Mouse (Mus musculus) cerebellum, postnatal 4 days (tissue): ENCODE data around the gene Bglap2.
"Not testable (repeated sequence)": the region's sequence is repeated elsewhere in the genome, so short reads cannot be mapped to it uniquely, and the experiment has no call there.

Experiments used
- DNase-seq, 2 experiments: peaks; one replicate each; pipeline ENCODE4 v3.0.0; 2022; ENCODE audit warnings: low spot score in 2 of 2, mixed read lengths in 1 of 2

Bglap2 gene

DNA sequence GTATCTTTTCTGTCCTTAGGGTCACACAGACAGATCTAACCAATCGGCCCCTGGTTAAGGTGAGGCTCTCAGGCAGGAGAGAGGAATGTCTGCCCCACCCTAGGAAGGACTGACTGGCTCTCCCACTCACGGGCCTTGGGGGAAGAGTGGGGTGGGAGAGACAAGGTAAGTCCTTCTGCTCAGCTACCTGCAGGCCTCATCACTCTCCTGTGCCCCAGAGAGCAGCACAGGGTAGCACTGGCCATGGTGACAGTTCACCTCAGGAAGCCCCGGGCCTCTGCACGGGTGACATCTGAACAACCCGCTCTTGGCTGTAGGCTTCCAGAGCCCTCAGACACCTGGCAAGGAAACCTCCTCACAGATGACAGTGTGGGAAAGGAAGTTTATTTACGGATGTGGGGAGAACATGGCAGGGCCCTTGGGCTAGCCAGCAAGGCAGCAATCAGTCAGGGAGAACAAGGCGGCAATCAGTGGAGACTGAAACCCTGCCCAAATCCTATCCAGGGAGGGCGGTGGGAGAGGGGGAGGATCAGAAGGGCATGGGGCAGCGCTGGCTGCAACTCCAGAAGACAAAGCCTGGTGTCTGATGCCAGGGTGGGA lies 15.4 kb upstream of the Bglap2 start:
- no peak for DNase-seq

DNA sequence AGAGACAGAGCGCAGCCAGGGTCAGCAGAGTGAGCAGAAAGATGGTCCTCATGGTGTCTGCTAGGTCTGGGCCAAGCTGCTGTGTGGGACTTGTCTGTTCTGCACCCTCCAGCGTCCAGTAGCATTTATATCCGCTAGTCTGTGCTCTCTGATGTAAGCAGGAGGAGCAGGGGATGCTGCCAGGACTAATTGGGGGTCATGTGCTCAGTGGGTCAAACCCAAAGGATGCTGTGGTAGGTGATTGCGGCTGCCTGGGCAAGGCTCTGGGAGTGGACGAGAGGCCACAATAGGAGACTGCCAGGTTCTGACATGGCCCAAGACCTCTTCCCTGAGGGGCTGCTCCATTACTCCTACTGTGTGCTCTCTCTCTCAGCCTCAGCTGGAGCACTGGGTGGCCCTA lies 5.9 kb upstream of the Bglap2 start, which contains the start of gene Bglap:
Gene Bglap, minus strand, starts transcription at position 101 of the 400 bp plus-strand sequence.
- DNase-seq: no peak

DNA sequence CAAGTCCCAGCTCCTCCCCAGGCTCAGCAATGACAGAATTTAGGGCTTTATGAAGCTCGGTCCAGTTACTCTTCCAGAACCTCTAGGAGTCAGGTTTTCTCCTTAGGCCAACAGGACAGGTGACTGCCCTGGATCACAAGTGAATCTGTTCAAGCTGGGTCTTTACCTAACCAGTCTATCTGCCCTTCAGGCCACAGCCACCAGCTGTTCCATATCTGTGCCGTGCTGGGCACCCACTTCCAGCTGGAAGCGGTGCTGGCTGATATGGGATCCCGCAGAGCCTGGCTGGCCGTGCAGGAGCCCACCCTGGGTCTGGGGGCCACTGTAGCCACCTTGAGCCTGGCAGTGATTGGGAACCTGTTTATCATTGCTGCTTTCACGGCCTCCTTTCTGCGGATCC lies 3.9 kb upstream of the Bglap2 start:
- not testable (repeated sequence) for DNase-seq

DNA sequence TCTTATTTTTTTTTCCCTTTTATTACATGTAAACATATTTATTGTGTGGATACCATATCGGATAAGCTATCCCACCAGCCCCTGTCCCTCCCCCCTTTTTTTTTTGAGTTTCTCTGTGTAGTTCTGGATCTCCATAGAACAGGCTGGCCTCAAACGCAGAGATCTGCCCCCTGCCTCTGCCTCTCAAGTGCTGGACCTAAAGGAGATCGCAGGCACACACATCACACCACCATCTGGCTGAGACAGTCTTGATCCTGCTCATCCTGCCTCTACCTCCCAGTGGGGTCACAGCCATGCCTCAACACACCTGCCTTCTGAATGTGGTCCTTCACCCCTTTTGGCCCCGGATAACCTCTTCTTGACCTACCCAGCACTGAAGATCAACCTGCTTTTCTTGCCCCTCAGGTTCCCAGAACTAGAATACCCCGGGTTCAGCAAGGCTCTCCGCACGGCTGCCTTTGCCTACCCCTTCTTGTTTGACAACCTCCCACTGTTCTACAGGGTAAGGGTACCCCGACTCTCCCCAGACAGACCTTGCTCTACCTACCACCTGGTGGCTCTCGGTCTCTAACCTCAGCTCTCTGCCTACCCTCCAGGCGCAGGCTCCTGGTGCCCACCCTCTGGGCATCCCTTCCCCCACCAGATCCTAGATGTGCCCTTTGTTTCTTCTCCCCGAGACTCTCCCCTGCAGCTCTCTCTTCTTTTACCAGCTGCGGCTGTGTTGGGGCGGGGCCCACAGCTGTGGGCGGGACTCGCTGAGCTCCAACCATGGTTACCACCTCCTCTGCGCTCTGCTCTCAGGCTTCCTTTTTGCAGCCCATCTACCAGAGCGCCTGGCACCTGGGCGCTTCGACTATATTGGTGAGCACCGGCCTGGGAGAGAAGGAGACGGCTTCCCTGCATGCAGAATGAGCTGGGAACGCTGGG lies 3.2 kb upstream of the Bglap2 start:
- not testable (repeated sequence) for DNase-seq

DNA sequence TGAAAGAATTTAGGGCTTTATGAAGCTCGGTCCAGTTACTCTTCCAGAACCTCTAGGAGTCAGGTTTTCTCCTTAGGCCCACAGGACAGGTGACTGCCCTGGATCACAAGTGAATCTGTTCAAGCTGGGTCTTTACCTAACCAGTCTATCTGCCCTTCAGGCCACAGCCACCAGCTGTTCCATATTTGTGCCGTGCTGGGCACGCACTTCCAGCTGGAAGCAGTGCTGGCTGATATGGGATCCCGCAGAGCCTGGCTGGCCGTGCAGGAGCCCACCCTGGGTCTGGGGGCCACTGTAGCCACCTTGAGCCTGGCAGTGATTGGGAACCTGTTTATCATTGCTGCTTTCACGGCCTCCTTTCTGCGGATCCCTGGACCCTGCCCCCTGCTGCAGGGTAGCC lies 1.9 kb downstream of the Bglap2 start:
- not testable (repeated sequence) for DNase-seq

DNA sequence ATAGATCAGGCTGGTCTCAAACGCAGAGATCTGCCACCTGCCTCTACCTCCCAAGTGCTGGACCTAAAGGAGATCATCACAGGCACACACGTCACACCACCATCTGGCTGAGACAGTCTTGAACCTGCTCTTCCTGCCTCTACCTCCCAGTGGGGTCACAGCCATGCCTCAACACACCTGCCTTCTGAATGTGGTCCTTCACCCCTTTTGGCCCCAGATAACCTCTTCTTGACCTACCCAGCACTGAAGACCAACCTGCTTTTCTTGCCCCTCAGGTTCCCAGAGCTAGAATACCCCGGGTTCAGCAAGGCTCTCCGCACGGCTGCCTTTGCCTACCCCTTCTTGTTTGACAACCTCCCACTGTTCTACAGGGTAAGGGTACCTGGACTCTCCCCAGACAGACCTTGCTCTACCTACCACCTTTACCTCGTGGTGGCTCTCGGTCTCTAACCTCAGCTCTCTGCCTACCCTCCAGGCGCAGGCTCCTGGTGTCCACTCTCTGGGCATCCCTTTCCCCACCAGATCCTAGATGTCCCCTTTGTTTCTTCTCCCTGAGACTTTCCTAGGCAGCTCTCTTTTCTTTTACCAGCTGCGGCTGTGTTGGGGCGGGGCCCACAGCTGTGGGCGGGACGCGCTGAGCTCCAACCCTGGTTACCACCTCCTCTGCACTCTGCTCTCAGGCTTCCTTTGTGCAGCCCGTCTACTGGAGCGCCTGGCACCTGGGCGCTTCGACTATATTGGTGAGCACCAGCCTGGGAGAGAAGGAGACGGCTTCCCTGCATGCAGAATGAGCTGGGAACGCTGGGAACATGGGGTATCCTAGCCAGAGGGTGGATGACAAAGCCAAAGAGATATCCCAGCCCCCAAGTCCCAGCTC lies 2.5 kb downstream of the Bglap2 start:
- DNase-seq: not testable (repeated sequence)

DNA sequence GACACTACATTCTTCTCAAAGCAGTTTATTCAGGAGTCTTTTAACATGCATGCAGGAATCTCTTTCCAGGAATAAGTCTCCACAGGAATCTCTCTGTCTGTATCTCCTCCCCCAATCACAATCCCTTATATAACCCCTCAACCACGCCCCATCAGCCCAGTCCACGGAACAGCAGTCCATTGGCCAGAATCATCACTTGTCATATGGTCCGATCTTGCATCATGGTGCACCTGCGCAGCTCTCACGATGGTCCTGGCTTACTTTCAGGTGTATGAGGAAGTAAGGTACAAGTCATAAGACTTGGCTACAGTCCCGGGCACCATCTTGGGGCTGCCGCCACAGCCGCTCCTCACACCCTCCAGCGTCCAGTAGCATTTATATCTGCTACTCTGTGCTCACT lies 5.9 kb downstream of the Bglap2 start, which contains the start of gene Bglap3:
Gene Bglap3, minus strand, starts transcription at position 101 of the 400 bp plus-strand sequence.
- not testable (repeated sequence) for DNase-seq

DNA sequence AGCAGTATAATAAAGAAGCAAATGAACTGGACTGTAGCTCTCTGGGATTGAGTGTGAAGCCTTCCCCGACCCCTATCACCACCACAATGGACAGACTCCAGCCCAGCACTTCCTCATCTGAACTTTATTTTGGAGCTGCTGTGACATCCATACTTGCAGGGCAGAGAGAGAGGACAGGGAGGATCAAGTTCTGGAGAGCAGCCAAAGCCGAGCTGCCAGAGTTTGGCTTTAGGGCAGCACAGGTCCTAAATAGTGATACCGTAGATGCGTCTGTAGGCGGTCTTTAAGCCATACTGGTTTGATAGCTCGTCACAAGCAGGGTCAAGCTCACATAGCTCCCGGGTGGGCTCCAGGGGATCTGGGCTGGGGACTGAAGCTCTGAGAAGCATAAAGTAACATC lies 10.0 kb downstream of the Bglap2 start:
- not testable (repeated sequence) for DNase-seq

DNA sequence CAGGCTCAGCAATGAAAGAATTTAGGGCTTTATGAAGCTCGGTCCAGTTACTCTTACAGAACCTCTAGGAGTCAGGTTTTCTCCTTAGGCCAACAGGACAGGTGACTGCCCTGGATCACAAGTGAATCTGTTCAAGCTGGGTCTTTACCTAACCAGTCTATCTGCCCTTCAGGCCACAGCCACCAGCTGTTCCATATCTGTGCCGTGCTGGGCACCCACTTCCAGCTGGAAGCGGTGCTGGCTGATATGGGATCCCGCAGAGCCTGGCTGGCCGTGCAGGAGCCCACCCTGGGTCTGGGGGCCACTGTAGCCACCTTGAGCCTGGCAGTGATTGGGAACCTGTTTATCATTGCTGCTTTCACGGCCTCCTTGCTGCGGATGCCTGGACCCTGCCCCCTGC lies 11.0 kb downstream of the Bglap2 start:
- DNase-seq: not testable (repeated sequence)

DNA sequence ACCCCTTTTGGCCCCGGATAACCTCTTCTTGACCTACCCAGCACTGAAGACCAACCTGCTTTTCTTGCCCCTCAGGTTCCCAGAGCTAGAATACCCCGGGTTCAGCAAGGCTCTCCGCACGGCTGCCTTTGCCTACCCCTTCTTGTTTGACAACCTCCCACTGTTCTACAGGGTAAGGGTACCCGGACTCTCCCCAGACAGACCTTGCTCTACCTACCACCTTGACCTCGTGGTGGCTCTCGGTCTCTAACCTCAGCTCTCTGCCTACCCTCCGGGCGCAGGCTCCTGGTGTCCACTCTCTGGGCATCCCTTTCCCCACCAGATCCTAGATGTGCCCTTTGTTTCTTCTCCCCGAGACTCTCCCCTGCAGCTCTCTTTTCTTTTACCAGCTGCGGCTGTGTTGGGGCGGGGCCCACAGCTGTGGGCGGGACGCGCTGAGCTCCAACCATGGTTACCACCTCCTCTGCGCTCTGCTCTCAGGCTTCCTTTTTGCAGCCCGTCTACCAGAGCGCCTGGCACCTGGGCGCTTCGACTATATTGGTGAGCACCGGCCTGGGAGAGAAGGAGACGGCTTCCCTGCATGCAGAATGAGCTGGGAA lies 11.6 kb downstream of the Bglap2 start:
- not testable (repeated sequence) for DNase-seq

DNA sequence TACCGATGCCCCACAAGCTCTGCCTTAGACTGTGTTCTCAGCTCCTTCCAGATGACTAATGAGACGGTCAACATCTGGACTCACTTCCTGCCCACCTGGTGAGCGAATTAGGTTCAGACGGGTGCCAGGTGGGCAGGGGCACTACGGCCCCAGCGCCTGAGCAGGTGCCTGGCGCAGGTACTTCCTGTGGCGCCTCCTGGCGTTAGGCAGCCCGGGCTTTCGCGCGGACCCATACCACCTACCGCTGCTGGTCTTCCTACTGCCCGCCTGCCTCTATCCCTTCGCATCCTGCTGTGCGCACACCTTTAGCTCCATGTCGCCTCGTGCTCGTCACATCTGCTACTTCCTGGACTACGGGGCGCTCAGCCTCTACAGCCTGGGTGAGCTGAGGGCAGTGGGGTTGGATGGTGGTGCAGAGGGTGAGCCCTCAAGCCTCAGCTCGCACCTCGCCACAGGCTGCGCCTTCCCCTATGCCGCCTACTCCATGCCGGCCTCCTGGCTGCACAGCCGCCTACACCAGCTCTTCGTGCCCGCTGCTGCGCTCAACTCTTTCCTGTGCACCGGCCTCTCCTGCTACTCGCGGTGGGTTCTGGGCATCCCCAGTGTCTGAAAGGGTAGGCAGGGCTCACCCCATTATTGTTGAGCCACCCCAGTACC lies 12.7 kb downstream of the Bglap2 start:
- no peak for DNase-seq

DNA sequence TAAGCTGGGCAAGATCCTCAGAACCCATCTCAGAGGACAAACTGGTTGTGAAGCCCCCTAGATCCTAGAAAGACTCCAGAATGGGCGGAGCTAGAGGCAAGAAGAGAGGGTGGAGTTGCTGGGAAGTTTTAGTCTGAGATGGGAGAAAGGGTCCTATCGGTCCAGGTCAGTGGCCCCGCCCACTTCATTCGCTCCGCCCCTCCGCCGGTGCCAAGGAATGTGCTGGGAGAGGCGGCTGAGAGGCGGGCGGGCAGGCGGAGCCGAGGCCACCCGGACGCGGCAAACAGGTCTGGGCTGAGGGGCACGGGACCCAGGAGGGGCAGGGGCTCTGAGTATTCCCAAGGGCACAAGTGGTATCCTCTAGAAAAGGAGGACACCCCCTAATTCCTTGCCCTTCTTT lies 14.2 kb downstream of the Bglap2 start, which contains the start of gene Paqr6:
Gene Paqr6, plus strand, starts transcription at position 248 of the 400 bp plus-strand sequence.
- DNase-seq: peak in 1 of 2 experiments; percentile 50

DNA sequence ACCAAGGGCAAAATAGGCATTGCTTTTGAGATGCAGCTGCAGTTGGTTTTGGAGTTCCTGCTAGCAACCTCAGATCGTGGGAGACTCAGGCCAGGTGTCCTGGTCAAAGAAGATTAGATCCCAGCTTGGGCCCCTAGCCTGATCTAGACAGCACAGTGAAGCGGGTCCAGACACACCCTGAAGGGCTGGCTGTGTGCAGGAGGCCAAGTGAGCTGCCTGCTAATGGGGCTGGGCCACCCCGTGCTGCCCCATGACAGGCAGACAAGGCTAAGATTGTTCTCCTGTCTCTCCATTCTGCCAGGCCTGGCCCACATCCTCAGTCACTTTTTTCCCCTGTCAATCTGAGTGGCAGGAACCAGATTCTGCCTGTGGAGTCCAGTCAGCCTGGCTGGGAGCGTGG lies 14.8 kb downstream of the Bglap2 start:
- no peak for DNase-seq

DNA sequence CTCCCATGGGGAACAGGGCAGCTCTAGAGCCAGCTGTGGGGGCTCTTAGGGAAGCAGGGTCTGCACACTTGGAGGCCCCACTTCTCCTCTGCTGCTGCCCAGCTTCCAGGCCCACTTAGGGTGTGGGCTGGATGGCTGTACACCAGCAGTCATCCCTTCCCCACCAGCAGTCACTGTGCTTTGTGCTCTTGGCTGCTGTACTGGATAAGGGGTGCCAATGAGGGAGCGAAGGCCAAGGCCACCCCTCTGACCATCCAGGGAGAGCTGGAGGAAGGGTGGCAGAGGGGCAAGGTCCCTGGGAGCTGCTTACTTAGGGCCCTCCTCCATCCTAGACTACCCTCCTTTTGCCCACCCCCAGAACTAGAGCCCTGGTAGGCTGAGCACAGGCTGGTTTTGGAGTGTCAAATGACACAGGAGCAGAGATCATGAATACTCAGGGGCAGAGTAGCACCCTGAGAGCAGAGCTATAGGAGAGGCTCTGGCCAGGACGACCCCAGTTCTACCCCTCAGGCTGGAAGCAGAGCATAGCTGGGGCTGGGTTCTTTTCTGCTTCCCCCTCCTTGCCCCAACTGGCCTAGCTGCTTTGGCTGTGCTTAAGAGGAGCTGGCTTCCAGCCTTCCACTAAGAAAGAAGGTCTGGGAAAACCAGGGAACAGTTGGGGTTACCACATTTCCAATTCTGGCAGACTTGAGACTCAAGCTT lies 16.7 kb downstream of the Bglap2 start:
- no peak for DNase-seq

DNA sequence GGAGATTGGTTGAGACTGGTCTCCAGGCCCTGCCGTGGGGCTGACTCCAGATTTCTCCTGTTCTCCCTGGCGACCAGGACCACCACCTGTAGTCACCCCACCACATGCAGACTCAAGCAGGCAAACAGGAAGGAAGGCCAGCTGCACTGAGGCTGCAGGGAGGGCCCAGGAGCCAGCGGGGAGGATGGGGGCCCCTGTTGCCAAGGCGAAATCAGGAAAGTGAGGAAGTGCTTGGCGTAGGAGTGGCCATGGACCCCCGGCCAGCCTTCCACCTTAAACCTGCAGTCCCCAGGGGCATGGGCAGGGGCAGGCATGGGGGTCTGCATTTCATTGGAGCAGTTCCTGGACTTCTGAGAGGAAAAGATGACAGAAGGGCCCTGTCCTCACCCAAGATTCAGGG lies 17.4 kb downstream of the Bglap2 start:
- DNase-seq: no peak

DNA sequence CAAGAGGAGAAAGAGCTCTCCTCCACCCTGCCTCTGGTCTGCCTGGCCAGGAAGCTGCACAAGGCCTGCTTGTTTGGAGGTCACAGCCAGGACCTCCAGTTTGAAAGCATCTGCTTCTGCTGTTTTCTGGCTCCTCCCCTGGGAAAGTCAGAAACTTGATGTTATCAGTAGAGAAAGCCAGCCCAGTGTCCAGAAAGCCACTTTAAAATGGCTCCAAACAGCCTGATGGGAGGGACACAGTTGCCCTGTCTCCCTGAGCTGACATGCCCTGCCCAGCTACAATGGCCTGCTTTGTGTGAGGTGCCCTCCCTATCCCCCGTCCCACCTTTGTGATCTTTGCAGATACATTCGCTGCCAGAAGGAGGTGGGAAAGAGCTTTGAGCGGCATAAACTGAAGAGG lies 18.5 kb downstream of the Bglap2 start:
- DNase-seq: no peak

DNA sequence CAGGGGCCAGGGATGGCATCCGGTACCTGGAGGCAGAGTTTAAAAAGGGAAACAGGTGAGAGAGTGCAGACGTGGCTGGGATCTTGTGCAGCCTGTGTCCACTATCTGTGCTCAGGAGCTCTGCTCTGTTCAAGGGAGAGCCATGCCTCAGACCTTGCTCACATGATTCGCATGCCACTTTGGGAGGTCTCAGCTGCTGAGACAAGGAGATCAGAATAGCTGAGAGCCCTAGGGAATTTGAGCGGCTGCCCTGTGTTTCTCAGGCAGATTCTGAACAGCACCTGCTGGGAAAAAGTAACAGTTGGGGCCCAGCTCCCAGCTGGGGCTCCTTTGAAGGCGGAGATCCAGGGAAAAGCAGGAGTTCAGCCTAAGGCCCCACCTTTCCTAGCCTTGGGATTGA lies 18.9 kb downstream of the Bglap2 start:
- DNase-seq: no peak

DNA sequence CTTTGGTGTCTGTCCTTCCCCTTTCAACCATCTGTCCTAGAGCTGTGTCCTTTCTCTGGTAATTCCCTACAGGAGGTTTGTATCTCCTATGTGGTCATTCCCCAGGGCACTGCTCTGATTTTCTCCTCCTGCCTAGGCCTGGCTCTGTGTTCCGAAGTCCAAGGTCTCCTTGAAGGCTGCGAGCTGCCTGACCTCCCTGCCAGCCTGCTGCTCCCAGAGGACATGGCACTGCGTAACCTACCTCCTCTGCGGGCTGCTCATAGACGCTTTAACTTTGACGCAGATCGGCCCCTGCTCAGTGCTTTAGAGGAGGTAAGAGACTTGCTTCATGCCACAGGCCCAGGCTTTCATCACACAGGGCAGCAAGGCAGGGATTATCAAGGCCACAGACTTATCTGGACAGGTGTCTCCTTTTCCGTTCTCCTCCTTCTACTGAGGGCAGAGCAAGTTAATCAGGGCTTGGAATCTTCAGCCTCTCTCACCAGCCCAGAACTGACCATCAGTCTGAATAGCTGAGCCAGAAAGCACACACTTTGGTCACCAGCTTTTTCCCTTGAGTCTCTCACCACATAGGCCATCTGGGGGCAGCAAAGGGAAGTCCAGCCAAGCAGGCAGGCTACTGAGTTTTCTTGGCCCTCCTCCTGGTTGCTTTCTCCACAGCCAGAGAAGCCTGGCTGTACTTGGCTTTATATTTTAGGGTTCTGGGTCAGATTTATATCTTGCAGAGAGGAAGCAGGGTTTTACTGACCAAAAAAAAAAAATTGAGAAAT lies 23.9 kb downstream of the Bglap2 start:
- DNase-seq: no peak

DNA sequence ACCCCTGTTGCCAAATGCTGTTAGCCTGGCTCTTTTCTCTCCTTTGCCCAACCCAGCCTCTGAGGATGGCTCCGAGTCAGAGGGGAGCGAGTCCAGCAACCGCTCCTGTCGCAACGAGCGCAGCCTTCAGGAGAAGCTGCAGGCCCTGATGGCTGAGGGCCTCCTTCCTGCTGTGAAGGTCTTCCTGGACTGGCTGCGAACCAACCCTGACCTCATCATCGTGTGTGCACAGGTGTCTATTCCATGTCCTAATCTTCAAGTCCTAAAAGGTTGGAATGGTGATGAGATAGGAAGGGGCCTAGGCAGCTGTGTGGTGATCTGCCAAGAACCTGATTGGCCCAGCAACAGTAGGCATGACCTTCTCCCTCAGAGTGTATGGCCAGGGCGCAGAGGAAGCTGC lies 25.6 kb downstream of the Bglap2 start:
- no peak for DNase-seq

DNA sequence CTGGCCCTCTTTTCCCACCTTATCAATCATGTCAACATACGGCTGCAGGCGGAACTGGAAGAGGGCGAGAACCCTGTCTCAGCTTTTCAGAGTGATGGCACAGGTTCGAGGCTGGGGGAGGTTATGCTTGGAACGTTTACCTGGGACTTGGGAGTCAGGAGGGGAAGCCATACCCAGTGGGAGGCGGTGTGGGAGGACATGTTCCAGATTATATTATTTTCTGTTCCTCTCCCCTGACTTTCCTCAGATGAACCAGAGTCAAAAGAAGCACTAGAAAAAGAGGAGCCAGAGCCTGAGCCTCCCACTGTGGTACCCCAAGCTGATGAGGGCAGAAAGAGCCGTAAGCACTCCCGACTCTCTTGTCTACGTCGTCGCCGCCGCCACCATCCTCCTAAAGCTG lies 27.8 kb downstream of the Bglap2 start:
- no peak for DNase-seq
